Mouse (Mus musculus): ENCODE data around the gene Emc1.
"Not testable (repeated sequence)": the region's sequence is repeated elsewhere in the genome, so short reads cannot be mapped to it uniquely, and the experiment has no call there.

Gene Emc1

DNA sequence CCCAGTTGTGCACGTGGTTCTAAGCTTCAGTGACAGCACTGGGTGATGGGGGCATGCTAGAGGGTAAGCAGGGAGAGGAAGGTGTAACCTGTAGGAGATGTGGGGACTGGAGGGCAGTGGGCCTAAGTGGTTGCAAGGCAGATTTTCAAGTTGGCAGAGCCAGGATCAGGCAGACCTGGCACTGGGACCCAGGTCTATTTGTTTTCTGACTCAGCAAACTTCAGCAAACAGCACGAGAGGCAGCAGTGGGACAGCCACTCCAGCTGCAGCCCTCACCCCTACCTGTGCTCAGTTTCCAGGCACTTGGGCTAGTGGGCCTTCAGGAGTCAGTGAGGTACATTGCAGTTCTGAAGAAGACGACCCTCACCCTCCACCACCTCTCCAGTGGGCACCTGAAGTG lies 4.8 kb downstream of the Emc1 start:
- DNase-seq (ENCODE audit: low read depth, low spot score), result no peak

DNA sequence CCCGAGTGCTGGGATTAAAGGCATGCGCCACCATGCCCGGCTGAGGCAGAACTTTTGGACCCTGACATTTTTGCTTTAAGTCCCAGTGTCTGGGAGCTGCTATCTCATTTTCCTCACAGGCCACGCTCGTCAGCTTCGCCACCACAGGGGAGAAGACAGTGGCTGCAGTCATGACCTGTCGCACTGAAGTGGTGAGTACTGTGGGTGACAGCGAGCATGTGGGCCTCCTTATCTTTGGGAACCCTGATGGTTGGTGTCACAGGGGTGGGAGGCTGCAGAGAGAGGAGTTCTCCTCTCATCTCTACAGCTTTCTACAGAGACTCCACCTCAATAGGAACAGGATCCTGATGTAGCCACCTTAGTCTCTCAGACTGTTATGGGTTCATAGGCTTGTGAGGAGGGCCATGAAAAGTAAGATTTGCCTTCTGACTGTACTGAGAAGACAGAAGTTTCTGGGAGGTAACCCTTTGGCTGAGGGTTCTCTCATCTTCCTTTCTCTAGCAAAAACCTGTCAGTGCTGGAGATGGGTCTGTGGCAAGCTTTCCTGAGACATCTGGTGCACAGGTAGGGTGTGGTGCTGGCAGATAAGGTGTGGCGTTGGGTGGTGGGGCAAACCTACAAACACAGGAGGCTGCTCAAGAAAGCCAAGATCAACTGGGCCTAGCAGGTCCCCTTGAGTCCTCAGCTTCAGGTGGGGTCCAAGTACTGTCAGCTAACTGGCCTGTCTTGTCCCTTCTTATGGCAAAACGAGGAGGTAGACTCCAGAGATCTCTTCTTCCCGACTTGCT lies 8.6 kb downstream of the Emc1 start:
- DNase-seq (ENCODE audit: low read depth, low spot score), result no peak

DNA sequence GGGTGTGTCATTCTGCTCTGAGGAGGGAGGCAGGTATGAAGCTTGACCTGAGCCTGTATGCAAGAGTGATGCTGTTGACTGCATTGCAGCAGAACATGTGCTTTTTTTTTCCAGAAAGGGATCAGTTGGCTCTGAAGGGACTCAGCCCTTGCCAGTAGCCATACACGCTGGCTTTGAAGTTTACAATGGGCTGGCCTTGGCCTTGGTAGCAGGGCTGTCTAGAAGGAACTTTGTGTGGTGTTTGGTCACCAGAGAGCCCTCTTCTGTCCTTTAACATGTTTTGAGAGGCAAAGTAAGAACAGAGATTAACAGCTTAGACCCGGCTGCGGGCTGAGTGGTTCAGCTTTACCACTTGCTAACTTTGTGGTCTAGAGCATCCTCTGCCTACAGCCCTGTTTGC lies 14.9 kb downstream of the Emc1 start:
- DNase-seq (ENCODE audit: low read depth, low spot score), result no peak

GRCm38 (mm10) chr4:139368038-139368437 lies 15.7 kb downstream of the Emc1 start:
- no peak for DNase-seq (ENCODE audit: low read depth, low spot score)

DNA sequence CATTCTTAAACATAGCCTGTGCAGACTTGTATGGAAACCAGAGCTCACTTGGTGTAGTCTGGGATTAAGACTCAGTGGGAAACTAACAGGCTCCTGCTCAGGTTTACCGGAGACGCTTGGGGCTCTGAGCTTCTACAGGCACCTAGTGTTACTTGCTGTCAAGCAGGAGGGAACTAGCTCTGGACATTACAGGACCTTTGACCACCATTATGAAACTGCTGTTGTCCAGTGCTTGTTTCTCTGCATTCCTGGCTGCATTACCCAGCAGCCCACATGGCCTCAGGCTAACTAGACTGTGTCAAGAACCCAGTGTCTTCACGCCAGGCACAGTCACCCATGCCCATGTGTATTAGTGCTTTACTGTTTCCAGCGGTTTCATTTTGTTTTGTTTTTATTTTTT lies 20.7 kb downstream of the Emc1 start:
- DNase-seq (ENCODE audit: low read depth, low spot score), result no peak

GRCm38 (mm10) chr4:139373531-139373930 lies 21.1 kb downstream of the Emc1 start:
- DNase-seq (ENCODE audit: low read depth, low spot score), result no peak

DNA sequence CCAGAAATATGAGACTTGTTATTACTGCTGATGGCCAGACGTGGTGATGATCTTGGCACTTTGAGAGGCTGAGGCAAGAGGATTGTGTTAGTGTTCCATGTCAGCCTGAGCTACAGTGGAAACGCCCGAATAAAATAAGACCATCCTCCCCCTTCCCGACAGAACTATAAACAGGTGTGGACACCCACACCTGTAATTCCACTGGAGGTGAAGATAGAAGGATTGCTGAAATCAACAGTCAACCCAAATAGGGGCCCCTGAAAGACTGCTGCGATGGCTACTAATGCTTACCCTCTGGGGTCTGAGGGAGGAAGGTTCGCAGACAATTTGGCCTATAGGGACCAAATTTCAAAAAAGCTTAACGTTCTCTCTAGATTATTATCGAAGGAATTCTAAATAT lies 27.3 kb downstream of the Emc1 start:
- no peak for DNase-seq (ENCODE audit: low read depth, low spot score)

- peak; percentile 97 for DNase-seq (ENCODE audit: low read depth, low spot score)
Measured at GRCm38 (mm10) chr4:139380207-139380748, 27.9 kb downstream of the Emc1 start.

GRCm38 (mm10) chr4:139380775-139381451 lies 28.5 kb downstream of the Emc1 start:
- DNase-seq (ENCODE audit: low read depth, low spot score), result no peak

DNA sequence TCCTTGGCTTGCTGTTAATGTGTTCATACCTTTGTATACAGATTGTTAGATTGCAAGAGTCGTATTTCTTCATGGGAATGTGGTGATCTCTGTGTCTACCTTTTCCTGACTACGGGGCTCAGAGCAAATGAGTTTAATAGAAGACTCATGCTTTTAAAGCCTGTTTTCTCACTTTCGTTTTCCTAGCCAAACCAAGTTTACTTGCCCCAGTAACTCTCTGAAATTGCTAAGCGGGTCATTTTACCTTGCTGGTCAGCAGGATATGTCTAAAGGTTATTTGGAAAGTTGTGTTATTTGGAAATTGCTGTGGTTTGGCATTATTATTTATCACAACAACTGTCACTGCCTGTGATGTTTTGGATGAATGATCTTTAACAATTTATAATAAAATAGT lies 29.1 kb downstream of the Emc1 start:
- DNase-seq (ENCODE audit: low read depth, low spot score), result no peak

DNA sequence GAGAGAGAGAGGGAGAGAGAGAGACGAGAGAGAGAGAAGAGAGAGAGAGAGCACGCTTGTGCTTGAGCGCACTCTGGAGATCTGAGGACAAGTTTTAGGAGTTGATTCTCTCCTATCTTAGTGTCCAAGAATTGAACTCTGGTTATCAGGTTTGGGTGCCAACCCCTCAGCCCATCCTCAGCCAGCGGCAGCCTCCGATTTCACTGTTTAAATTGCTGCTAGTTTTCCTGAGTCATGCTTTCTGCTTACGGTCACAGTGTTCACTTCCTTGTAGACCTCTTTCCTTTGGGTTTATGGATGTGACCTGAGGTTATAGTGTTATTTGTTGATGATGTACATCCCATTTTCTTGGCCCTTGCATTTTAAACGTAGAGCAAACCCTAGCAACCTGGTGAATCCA lies 29.8 kb downstream of the Emc1 start:
- no peak for DNase-seq (ENCODE audit: low read depth, low spot score)

GRCm38 (mm10) chr4:139385841-139386240 lies 33.5 kb downstream of the Emc1 start:
- DNase-seq (ENCODE audit: low read depth, low spot score), result not testable (repeated sequence)

DNA sequence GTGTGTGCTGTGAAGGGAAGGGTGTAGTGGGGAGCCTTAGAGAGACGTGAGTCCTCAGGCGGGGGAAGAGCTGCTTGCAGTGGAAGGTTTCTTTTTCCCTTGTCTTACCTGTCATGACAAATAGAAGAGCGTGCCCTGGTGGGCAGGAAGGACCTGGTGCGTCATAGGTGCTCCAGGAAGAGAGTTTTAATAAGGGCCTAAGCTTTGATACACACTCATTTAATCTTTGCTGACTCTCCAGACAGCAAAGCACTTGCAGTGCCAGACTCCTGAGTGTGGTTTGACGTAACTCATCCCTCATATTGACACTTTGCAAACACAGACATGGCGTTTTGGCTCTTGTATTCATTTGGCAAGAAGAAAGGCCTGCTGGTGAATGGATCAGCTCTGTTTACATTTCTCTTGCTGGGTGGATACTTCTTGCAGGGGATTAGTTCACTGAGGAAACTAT lies 34.5 kb downstream of the Emc1 start:
- DNase-seq (ENCODE audit: low read depth, low spot score), result no peak

GRCm38 (mm10) chr4:139389557-139389956 lies 37.2 kb downstream of the Emc1 start:
- no peak for DNase-seq (ENCODE audit: low read depth, low spot score)

DNA sequence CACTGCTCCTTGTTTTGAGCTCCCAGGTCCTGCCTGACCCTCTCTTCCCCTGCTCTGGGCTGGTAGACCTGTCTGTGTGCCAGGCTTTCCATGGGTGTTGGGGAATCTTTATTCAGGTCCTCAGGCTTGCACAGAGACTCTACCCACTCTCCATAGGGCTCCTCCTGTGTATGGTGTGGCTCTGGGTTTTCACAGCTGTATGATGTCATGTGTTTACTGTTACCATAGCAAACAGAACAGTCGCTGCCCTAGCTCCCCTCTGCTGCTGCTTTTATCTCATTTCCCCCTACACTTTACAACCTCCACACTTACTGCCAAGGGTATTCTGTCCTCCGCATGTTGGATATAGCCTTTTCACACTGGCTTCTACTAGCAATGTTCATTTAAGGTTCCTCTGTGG lies 43.0 kb downstream of the Emc1 start:
- no peak for DNase-seq (ENCODE audit: low read depth, low spot score)

GRCm38 (mm10) chr4:139400487-139400886 lies 48.1 kb downstream of the Emc1 start:
- no peak for DNase-seq (ENCODE audit: low read depth, low spot score)

- no peak for DNase-seq (ENCODE audit: low read depth, low spot score)
Measured at GRCm38 (mm10) chr4:139403214-139403613, 50.8 kb downstream of the Emc1 start.

DNA sequence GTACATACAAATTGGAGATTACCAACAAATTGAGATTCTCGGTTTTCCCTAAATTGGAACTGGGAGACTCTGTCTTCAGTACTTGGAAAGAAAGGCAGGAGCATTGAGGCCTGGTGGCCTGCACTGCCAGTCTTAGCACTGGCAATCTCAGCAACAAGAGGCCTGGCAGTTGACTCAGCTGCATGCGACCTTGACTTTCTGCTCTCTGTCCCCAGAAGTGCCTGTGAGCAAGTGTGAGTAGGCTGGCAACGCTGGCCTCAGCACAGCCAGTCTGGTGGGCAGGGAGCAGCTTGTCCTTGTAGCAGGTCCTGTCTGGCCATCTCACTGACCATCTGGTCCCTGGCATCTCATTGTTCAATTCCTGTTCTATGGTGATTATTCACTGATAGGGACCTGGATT lies 59.0 kb downstream of the Emc1 start:
- DNase-seq (ENCODE audit: low read depth, low spot score), result no peak

DNA sequence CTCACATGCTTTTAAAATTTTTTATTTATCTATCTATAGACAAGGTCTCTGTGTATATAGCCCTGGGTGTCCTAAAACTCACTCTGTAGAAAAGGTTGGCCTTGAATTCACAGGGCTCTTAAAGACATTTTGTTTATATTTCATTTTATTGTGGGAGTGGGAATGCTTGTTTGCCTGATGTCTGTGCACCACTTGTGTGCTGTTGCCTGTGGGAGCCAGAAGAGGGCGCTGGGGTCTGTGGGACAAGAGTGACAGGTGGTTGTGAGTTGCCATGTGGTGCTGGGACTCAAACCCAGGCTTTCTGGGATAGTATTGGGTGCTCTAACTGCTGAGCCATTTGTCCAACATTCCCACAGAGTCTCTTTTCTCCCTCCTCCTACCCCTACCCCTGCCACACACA lies 65.5 kb downstream of the Emc1 start:
- no peak for DNase-seq (ENCODE audit: low read depth, low spot score)

GRCm38 (mm10) chr4:139421621-139422020 lies 69.2 kb downstream of the Emc1 start:
- DNase-seq (ENCODE audit: low read depth, low spot score), result no peak

DNA sequence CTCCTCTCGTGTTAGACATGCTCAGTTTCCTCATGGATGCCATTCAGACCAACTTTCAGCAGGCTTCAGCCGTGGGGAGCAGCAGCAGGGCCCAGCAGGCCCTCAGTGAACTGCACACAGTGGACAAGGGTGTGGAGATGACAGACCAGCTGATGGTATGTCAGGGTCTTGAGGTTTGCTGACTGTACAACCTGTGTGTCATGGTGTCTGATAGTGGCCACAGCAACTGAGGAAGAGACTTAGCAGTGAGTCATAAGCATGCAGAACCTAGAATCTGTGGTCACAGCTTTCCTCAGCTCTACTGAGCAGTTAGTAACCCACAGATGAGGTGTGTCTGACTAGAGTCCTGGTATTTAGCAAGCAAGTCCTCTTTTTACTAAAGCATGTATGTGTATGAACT lies 70.0 kb downstream of the Emc1 start:
- no peak for DNase-seq (ENCODE audit: low read depth, low spot score)

DNA sequence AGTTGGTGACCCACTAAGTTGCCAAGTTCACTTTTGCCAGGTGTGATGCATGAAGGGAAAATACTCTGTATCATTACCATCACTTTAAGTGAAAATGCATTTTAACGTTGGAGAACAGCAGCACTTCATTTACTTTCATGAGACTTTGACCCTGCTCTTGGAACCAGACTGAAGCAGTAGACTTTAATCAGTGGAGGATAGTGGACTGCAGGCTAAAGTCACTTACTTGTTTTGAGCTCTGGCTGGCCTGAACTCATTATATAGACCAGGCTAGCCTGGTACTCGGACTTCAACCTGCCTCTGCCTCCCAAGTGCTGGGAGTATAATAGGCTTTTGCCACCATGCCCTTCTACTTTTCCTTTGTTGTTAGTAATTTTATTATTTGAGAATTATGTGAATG lies 70.9 kb downstream of the Emc1 start:
- DNase-seq (ENCODE audit: low read depth, low spot score), result no peak
